Mouse (Mus musculus) heart, adult 2 months (tissue): ENCODE results near the gene Lrrfip1.

Source experiments
- CTCF ChIP-seq: fragments of 200-600 bp; IDR thresholded peaks from 2 replicates; pipeline ENCODE4 v1.8.1; 2022; ENCODE audit warnings: antibody characterized with exemption, mild to moderate bottlenecking, moderate library complexity
- EP300 ChIP-seq: fragments of 200-500 bp; IDR thresholded peaks from 2 replicates; pipeline ENCODE4 v1.6.1; 2011; ENCODE audit warnings: low read depth, low read length, control low read depth; ENCODE audit not compliant: insufficient read depth

DNA sequence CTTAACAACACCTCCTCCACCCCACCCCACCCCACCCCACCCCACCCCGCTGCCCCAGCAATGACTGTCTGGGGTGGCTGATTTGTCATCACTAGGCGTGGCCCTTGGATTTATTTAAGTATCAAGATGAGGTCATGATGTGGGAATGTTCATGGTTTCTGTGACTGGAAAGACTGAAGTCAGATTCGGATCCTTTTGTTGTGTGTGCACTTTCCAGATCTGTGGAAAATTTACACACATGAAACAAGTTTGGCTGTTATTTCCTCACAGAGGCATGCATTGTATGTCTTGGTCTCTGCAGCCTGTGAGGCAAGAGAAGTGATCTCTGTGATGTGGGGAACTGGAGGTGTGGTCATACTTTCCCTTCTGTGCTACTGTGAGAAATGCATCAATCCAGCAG lies 96.7 kb downstream of the Lrrfip1 start:
- TF ChIP-seq EP300 (no peak), CTCF (no peak)
